Mouse (Mus musculus): ENCODE measurements at regions not wholly inside any gene's neighbourhood (a gene's known extent, or its start where the extent isn't known, plus 50 kb on each side); places are given as distances from the start of the nearest gene placed in this dataset.

DNA sequence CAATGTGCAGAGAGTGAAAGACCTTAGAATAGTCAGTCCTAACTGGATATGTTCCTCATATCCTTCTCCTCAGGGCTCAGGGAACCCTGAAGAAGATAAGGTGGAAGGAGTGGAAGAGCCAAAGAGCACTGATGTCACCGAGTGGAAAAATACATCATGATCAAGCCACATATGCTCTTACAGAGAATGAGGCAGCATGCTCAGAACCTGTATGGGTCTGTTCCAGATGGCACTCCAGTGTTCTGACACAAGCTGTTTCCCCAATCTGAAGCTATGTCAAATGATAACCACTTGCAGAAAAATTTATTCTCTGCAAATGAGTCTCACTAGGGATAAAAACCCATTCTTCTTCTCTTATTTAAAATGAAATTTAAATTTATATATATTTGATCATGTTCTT lies 572.6 kb upstream of the Robo2 start:
- no peak for DNase-seq

GRCm38 (mm10) chr16:74966099-74966498 lies 554.5 kb upstream of the Robo2 start:
- DNase-seq: no peak

GRCm38 (mm10) chr16:74929739-74930138 lies 518.1 kb upstream of the Robo2 start:
- DNase-seq: no peak

DNA sequence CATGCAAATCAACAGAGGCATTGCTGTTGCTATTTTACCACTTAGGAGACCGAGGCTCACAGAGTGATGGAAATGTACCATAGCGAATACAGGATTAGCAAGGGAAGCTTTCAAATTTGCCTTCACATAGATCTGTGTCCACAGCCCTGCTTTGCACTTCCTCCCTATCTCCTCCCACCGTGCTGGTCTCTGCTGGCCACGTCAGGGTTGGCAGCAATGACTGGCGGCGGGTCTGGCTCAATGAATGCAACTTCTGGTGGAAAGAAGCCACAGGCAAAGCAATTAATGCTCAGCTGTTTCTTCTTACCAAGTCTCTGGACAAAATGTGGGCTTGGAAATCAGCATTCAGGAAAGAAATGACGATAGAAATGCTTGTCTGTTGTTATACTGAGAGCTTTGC lies 489.2 kb upstream of the Robo2 start:
- DNase-seq: no peak

DNA sequence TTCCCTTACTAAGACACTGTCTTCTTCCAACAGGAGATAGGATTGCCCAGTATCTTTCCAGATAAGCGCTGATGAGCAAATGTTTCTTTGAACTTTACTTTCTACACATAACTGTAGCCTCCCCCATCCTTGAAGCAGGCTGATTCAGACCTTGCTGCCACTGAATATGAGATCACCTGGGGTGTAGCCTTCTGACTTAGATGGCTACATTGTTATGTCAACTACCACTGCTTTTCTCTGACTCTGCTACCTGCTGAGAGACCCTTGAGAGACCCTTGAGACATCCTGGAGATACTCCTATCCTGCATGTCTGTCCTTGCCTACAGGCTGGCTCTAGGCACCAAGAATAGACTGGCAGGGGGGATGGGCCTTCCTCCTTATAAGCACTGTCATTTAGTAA lies 476.1 kb upstream of the Robo2 start:
- DNase-seq: no peak

GRCm38 (mm10) chr16:74878603-74879002 lies 467.0 kb upstream of the Robo2 start:
- DNase-seq: no peak

- no peak for DNase-seq
Observed at GRCm38 (mm10) chr16:74873756-74874155, 462.1 kb upstream of the Robo2 start.

DNA sequence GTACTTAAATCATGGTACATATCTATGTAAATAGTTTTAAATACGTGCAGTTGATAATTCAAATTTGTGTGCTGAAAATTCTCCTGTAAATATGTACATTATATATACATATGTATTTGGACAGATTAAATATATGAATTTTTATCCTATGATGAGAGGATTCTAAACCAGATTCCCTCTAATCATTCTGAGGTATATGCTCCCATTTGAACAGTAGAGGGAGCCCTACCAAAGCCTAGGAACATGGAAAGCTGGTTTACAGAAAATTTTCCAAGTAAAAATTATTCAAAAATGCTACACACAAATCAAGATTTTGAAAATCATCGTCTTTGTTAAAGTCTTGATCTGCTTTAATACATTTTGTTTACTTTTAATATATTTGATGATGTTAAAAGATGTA lies 446.1 kb upstream of the Robo2 start:
- no peak for DNase-seq

DNA sequence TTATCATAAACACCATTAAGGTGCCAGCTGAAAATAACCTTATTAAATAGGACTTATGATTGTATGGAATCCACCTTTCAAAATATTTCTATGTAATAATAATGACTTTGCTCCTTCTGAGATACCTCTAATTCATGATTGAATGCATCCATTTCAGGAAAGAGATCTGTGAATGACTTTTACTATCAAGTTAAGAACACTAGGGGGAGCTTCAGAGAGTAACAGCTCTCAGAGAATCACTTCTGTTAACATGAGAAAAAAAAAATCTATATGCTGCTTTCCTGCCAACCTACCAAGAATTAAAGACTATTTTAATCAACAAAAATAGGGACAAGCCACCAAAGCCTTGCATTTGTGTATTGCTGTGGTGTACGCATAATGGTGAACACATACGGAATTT lies 428.4 kb upstream of the Robo2 start:
- DNase-seq: no peak

- no peak for DNase-seq
Observed at GRCm38 (mm10) chr16:74814386-74814785, 402.8 kb upstream of the Robo2 start.

DNA sequence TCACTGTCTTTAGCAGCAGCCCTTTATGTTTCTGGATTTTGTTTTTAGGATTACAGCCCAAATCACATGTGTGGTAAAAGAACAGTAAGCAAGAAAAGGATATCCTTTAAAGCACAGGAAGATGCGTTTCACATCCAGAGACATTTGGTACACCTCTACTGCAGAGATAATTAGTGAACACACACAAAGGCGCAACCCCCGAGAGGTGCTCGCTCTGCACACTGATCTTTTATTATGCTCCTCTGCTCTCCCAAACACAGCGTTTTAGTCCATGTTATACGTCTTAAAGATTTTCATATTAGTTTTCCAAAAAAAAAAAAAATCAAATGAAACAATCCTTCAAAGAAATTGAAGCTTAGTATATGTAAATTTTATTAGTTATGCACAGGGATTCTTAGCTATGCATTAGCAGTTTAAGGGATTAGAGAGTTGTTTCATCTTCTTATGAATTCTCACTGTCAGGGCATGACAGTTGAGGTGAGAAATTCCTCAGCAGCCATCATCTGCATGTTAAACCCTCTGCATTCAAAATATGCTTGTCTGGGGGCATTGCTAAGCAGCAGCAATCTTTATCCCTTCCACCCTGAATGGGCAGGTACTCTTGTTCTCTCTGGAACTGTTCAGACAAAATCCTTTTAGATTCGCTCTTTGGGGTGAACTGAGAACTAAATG lies 397.7 kb upstream of the Robo2 start:
- no peak for DNase-seq

GRCm38 (mm10) chr16:74806775-74807174 lies 395.1 kb upstream of the Robo2 start:
- DNase-seq: no peak

GRCm38 (mm10) chr16:74801296-74801695 lies 389.7 kb upstream of the Robo2 start:
- peak; percentile 10 for DNase-seq

DNA sequence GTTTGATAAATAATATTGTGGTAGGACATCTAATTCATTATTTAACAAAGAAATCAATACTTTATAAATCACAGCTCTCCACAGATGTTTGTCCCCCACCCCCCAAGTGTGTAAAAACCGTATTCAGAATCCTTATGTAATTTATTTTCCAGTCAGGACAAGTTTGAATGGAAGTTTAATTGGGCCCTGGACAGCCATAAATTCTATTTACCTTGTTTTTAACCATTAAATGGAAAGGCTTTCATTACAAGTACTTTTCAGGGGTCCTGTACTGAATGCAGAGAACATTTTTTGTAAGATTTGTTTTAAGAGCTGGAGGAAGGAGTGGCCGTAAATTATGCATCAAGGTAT lies 384.7 kb upstream of the Robo2 start:
- DNase-seq: no peak

DNA sequence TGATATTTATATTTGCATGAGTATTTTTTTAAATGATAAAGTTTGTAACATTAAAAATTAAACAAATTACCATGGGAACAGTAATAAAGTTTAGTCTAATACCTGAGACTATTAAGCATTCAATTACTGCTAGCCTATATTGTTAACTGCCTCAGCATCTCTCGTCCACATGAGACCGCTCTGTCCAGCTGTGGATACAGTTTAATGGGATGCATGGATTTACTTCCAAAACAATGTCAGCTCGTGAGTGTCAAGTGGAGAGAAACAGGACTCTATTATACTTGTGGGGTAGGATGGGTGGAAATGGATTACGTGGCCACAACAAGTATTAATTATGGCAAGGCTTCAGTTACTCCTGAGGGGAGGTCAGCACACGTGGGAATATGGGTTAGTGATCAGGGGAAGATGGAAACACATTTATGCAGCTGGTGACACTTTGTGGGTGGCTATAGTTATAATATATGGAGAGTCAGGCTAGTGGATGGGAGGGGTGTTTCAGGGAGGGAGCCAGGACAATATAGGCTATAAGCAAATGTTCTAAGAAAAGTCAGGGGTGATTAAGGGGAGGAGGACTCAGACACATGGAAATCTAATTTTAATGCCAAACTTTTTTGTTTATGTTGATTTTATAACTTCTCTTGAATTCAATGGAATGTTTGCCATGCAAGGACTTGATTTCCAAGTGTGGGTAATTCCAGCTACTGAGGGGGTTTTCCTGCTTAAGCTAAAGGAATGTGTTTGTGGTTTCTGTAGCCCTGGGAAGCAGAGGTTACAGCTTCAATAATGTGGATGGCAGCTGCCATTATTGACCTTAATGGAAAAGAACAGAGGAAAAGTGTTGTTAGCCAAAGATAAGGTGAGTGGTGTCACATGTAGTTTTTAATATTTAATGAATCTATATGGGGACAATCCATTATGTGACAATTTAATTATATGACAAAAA lies 384.0 kb upstream of the Robo2 start:
- no peak for DNase-seq

DNA sequence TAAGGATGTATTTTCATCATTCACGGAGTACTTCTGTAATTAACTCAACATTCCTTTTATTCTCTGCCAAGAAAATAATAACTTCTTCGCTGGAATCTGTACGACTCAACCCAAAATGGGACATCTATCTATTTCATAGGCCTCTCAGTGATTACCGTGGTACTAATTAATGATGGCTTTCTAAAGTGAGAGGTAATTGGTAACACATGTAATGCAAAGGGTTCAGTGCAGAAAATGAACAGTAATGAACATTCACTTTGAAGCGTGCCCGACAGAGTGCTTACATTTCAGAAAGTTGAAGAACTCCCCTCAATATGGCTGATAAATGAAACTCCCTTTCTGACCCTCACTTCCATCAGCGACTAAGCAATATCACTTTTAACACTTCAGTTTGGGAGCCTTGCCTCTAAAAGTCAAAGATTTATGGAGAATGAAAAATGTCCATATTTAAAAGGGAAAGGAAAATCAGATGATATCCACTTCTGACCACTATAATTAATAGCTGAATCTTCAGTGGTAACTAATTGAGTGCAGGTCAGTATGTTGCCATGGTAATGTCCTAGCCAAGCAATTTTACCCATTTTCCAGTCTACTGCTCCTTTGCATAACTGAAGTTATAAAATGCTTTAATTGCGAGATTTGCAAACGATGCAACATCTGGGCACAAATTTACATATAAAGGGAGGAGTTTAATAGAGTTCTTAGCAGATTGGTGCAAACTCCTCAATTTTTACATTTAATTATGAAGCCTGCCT lies 373.9 kb upstream of the Robo2 start:
- no peak for DNase-seq

GRCm38 (mm10) chr16:74780388-74780787 lies 368.8 kb upstream of the Robo2 start:
- DNase-seq: no peak

GRCm38 (mm10) chr16:74768264-74768663 lies 356.6 kb upstream of the Robo2 start:
- no peak for DNase-seq

DNA sequence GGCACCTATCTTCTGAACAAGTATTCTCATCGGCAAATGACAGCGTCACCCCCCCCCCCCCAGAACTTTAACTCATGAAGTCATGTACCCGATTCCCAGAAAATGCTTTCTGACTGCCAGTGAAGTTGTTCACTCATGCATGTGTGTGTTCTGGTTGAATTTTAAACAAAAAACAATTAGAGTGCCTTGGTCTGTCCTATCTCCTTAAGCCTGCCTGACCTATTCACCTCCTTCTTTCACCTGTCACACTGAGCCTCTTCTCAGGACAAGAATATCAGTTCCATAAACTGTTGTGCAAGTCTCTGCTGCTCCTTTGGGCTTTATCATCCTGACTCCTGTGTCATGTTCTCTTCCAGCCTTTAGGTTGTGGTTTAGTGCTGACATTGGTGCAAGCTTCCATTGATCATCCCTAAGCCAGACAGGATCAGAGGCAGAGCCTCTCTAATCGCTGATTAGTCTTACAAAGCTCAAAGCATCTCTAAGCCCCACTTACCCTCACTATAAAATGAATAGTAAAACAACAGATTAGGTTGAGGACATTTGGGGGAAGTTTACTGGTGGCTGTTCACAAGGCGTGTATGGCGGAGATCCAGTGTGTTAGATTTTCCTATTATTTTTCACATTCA lies 345.2 kb upstream of the Robo2 start:
- no peak for DNase-seq

DNA sequence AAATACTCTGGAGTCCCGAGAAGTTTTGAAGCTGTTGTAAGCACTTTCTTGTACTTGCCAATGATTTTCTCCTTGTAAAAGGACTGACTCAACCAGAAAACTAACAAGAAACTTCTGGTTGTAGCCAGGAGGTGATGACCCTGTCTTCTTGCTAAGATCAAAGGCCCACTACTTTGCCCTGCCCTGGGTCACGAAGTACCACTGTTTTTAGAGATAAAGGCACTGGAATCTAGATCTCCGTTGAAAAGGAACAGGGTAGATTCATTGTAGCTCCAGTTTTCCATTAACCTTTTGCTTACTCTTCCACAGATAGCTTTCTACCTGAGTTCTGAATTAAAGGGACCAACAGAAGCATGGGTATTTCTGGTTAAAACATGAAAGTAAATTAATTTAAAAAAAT lies 339.3 kb upstream of the Robo2 start:
- DNase-seq: no peak

- DNase-seq: no peak
Observed at GRCm38 (mm10) chr16:74749006-74749405, 337.4 kb upstream of the Robo2 start.

DNA sequence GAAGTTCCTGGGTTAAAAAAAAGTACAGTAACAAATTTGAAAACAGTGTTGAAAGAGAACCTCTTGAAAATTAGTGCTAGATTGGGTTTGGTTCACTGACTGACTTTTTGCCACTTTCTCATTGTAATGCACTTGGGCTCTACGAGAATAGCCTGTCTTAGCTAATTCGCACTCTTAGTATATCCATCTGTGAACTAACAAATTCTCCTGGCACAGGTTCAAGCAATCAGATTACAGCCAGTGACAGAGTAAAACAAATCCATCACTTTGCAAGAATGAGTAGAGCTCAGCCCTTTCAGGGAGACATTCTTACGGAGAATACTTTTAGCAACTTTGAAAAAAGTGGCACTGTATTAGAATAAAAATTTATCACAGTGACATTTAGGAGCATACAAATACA lies 331.9 kb upstream of the Robo2 start:
- no peak for DNase-seq
